Mouse (Mus musculus) thymus, adult 2 months (tissue): ENCODE measurements around the gene Polr3b.

Experiments
- CTCF ChIP-seq: fragments of 200-500 bp; IDR thresholded peaks from 2 replicates; pipeline ENCODE4 v1.5.1; 2012; ENCODE audit warnings: mild to moderate bottlenecking, control low read depth, low read length, moderate library complexity, borderline replicate concordance; ENCODE audit not compliant: control insufficient read depth, poor library complexity, insufficient read depth; ENCODE audit errors: extremely low read depth
- POLR2A ChIP-seq: fragments of 200-500 bp; IDR thresholded peaks from 2 replicates; pipeline ENCODE4 v1.6.1; 2012; ENCODE audit warnings: mild to moderate bottlenecking, low read length, control low read depth, moderate library complexity; ENCODE audit not compliant: control insufficient read depth, poor library complexity, insufficient read depth; ENCODE audit errors: extremely low read depth

- TF ChIP-seq POLR2A, result no peak
- no peak for TF ChIP-seq CTCF
Measured at GRCm38 (mm10) chr10:84727760-84728159, 105.7 kb downstream of the Polr3b start.
